Mouse (Mus musculus) myocyte (in vitro differentiated cells): ENCODE data around the gene Slc15a1.

Source experiments
- E2F4 ChIP-seq: IDR thresholded peaks from one replicate; pipeline ENCODE4 v1.6.1; 2011; ENCODE audit warnings: mild to moderate bottlenecking, control low read depth, moderate library complexity; ENCODE audit not compliant: insufficient read depth
- POLR2A ChIP-seq: IDR thresholded peaks from one replicate; pipeline ENCODE4 v1.6.1; 2011; ENCODE audit warnings: low read depth, mild to moderate bottlenecking, control low read depth, moderate library complexity; ENCODE audit not compliant: insufficient read length

GRCm38 (mm10) chr14:121521709-121522108 is 16.7 kb upstream of the Slc15a1 start:
- TF ChIP-seq POLR2A (no peak), E2F4 (no peak)
